Mouse (Mus musculus) retina, embryonic 14.5 days (tissue): ENCODE measurements at regions not wholly inside any gene's neighbourhood (a gene's known extent, or its start where the extent isn't known, plus 50 kb on each side); places are given as distances from the start of the nearest gene placed in this dataset.
A peak's percentile ranks its signal among the peaks of the same experiment; 100 is the strongest.
"Not testable (repeated sequence)": the region's sequence is repeated elsewhere in the genome, so short reads cannot be mapped to it uniquely, and the experiment has no call there.

ENCODE experiments used
- DNase-seq: peaks from one replicate; pipeline ENCODE4 v3.0.0-alpha.2; 2015; ENCODE audit warnings: low spot score

DNA sequence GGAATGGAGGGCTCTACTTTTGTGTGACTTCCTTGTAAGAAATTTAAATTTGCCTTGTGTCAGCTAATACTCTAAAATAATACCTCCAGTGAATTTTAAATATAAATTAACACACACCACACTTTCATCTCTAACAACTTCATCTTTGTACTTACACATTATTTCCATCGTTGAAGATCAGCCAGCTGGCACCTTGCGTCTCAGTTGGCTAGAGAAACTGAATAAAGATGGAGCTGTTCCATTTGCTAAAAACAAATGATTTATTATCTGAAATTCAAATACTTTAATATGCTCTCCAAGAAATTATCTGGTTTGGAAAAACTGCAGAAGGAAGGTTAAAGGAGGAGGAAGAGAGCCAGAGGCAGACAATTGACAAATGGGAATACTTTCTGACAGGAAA is 122.0 kb upstream of the Gm11096 start:
- DNase-seq, result no peak

DNA sequence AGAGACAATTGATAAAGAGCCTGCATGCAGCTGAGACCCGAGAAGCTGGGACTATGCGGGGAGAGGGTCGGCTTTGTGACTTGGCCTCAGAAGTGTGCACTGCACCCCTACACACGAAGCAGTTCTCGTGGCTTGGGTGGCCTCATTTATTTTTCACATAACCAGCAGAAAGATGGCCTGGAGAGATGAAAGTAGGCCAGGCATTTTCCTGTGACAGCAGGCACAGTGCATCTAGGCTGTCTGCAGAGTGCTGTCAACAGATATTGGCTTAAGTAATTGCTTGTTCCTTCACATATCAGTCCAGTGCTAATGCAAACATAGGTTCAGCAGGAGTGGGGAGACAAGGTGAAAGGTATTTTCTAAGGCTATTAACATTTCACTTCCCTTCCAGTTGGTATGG is 124.9 kb upstream of the Gm11096 start:
- peak; percentile 14 for DNase-seq

DNA sequence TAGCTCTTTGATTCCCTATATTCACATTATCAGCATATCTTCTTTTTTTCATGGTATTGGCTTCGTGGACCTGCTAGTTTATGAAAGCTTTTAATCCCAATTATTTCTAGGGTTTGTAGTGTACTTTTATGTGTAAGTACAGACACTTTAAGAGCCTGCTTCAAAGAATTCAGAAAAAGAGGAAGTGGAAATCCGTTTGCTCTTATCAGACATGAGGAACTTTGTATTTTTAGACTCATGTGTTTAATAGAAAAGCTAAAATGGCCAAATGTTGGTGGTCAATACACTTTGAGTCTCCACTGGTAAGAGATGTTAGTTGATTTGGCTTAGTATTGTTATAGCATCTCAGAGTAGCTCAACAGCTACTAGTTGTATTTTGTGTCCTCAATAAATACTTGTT is 135.7 kb upstream of the Gm11096 start:
- DNase-seq, result no peak

DNA sequence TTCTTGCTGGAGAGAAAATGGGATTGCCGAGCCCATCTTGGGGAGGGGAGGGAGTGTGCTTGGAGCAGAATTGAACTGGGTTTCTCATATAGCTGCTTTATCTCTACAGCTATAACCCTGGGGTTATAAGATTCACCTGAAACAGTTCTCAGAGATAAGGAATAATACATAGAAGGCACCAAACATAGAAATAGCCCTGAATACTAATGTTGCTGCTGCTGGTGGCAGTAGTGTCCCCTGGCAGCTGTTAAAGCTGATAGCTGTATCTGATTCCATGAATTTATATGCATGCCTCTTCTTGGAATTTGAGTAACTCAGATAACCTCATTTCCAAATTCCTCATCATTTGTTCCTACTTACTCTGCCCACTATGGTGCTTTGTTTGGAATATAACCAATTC is 137.0 kb upstream of the Gm11096 start:
- DNase-seq, result no peak

DNA sequence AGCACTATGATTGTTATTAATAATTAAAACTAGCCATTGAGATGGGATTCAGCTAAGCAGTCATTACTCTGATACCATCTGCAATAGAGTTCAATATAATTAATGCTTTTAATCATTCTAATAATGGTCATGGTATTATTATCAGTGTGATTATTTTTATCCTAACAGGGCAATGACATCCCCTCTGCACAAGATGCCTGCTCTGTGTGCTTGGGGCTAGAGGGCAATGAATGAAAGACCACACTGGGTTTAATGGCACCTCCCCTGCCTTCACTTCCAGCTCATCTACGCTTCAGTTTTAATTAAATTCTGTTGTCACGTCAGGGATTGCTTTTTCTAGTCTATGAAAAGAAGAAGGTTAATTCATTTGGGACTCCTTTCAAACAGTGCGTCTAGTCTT is 139.1 kb upstream of the Gm11096 start:
- no peak for DNase-seq

DNA sequence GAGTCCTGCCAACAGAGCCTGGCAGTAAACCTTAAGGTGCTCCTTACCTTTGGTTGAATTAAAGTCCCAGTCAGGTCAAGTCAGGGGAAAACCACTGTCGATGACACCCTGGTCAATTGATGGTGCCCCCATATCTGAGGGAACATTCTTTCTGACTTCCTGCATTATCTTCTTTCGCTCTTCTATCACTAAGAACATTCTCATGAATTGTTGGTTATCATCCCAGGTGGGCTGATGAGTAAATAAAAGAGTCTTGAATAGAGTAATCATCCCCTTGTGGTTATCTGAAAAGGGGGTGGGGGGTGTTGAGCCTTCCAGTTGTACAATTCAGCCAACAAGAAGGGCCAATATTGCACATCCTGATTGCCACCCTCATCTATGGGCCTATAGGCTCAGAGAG is 149.7 kb upstream of the Gm11096 start:
- DNase-seq, result no peak

DNA sequence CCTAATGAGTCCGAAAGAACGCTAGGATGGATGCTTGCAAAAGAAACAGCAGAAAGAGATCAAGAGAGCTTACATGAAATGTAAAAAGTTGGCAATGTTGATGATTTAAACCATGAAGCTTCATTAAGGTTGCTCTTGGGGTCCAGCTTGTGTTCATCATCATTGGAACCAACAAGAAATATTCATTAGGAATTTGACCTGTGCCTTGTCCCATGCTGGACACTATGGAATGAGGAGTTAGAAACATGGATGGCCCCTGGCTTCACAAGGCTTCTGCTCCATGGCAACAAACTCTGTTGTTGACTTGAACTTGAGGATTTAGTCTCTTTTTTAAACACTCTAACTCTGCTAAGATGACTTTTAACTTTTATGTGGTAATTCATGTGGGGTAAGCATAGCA is 159.0 kb upstream of the Gm11096 start:
- no peak for DNase-seq

DNA sequence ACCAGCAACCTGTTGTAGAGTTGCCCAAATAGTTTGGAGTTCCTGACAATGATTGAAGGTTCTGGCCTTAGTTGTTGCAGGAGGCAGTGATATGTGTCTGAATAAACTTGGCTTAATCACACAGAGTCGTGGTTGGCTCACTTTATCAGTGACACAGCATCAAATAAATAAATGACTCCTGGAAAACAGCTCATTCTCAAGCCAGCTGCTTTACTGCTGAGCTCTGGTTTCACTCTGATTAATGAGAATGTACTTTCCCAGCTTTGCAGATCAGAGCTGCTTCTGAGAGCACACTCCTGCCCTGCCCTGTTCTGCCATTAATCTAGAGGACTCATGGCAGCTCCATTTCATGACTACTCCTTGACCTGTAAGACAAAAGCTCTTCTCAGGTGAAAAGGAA is 171.3 kb upstream of the Gm11096 start:
- DNase-seq, result no peak

DNA sequence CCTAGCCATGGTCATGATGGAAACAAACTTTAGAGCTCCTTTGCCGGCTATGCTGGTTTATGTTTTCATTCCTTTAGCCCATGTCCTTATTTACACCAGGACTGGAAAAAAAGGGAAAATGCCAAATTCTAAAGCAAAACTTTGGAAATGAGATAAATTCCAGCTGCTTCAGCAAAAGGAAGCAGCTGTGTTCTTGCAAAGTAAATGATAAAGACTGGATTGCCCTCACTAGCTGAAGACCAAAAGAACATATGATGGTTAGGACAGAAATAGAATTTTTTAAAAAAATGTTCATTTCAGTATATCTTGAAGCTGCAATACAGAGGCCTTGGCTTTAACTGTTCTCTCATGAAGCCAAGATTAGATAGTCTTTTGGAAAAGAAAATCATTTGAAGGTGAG is 179.6 kb upstream of the Gm11096 start:
- no peak for DNase-seq

DNA sequence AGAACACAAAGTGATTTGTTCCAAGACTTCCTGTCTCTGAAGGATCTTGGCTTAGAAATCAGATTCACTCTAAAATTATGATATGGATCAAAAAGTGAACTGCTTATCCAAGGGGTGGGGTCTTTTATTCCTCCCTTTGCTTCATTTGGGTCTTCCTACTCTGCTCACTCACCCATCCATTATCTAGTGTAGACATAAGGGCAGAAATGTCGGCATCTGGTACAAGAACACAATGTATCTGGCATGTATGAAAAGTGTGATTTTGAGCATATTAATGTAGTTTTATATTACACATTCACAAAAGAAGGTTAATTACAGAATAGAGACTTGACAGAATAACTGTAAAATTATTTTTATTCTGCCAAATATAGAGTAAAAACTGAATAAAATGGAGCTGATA is 181.5 kb upstream of the Gm11096 start:
- DNase-seq, result no peak

DNA sequence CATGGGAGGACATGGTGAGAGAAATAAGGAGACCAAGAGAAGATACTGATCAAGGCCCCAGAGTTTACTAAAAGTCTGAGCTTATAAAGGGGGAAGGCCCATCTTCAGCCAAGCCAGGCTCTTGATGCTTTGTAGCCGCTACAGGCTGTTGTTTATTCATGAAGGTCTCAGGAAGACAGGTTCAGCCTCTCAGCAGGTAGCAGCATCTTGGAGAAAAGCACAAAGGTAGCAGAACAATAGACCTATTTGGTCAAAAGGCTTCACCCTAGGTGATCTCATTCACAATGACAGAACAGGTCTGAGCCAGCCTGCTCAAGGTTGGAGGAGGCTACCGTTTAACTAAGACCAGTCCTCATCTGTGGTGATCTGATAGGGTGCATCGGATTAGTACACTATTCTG is 185.5 kb upstream of the Gm11096 start:
- no peak for DNase-seq

DNA sequence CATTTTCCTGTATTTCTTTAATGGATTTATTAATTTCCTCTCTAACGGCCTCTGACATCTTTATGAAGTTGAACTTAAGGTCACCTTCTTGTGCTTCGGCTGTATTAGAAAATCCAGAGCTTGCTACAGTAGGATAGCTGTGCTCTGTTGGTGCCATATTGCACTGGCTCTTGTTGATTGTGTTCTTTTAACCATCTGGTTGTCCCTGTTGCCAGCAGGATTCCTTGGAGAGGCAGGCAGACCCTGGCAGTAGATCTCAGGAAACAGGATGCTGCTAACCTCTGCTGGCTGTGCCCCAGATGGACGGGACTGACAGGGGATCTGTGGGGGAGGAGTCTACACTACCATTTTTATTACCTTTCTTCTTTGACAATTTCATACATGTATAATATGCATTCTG is 185.9 kb upstream of the Thumpd2 start:
- DNase-seq, result no peak

DNA sequence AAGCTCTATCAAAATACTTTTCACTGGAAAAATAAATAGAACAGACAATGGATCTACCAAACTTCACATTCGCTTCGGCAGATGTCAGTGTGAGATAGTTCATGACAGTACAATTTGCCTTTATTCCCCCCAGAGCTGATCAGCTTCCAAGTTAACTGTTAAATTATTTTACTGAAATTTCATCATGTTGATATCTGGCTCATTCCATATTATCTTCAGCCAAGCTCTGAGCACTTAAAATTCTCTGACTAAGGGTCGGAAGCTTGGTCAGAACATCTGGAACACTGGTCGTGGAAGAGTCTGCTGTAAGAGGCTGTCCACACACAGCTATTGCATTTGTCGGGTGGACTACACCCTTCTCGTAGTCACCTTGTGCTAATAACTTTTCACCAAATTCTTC is 181.3 kb upstream of the Thumpd2 start:
- no peak for DNase-seq

DNA sequence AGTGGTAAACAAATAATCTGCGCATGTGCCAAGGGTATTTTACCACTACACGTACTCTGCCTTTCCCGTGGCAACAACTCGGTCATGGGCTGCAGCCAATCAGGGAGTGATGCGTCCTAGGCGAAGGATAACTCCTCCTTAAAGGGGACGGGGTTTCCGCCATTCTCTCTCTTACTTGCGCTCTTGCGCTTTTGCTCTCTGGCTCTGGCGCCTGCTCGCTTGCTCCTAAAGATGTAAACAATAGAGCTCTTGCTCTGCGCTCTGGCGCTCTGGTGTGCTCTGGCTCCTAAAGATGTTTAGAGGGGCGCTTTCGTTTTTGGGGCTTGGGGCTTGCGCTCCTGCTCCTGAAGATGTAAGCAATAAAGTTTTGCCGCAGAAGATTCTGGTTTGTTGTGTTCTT is 166.9 kb upstream of the Thumpd2 start:
- DNase-seq, result not testable (repeated sequence)

DNA sequence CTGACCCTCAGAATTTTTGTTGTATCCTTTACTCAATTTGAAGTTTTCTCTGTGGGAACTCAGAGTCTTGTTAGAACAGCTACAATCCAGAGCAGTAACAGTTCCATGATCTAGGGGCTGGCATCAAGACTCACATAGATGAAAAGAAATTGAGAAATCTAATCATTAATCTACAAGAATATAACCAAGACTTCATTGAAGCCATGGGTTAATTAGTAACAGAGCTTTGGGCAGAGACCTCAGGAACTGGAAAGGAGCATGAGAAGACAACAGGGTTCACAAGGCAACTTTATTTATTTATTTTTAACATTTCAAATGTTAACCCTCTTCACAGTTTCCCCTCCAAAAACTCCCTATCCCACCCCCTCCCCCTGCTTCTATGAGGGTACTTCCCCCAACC is 160.4 kb upstream of the Thumpd2 start:
- no peak for DNase-seq

DNA sequence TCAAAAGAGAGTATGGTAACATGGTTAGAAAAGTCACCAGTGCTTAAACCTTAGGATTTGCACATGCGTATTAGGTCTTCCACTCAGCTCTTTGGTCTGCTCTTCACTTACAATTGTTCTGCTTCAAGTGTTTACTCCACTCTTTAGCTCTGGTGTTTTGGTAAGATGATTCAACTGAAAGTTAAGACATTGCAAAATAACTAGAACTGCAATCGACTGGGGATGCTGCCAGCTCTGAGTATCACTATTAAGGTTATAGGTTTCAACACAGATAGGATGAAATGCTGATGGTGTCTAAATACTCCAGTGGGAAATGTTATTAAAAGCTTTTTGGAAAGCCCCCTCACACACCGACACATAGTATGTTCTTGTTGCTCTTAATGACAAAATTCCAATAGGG is 156.6 kb upstream of the Thumpd2 start:
- DNase-seq, result no peak

DNA sequence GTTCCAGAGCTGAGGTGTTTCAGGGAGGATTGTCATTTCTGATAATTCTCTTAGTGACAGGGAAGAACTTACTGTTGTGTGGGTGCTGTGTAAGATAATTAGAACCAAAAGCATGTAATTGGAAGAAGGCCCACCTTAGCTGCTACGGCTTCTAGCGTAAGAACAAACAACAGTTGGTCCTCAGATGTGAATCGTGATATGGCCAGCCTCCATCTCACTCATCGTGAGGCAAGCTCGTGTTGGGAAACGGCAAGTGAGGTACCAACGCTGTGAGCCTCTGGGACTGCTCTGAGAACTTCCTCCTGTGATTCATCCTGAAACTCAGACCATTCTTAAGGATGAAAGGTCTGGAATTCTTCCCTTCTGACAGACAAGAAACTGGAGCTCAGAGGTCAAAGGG is 150.0 kb upstream of the Thumpd2 start:
- no peak for DNase-seq

DNA sequence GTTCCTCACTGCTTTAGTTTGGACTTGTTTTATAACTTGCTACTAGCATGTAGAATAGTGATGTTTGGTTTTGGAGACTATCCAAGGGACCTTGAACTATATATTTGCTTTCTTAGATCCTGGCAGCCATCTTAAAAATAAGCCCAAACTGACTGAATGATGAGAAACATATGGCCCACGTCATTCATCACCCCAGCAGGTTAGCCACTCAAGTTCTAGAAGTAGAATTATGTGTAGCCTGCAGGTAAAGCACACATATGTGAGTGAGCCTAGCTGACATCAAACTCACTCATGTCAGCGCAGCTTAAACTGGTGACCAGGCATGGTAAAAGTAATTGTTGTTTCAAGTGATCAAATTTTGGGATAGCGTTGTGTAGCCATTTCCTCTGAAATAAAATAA is 147.2 kb upstream of the Thumpd2 start:
- DNase-seq, result no peak

DNA sequence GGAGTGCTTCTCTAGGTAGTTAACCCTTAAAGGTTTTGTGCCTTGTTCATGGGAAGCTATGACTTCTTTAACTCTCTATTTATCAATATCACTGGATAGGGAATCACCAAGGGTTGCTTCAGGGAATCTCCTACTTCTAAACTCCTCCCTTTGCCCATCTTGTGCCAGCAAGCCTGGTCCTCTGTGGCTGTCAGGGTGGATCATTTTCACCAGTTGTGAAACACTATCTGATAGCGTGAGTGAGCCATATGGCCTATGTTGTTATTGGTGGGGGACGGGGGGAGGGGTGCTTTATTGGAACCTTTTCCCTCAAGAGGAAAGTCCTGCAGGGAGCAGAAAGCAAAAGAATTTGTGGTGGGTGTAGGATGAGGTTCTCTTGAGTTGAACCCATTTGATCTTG is 145.5 kb upstream of the Thumpd2 start:
- DNase-seq, result no peak

DNA sequence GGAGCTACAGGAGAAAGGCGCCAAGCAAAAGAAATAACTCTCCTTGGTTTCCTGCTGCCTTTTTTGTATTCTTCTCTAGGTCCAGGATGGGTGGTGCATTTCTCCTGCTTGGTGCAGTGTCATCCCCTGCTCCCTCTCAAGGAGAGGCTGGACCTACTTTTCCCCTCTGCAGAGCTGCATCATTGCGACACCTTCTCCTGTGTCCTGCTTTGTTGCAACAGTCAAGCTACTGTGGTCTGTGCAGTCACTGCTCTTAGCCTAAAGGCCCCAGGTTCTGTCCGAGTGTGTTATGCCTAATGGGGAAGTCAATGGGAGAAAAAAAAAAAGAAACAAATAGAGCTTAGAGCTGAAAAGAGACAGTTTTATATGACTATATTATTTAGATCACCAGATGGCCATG is 144.4 kb upstream of the Thumpd2 start:
- no peak for DNase-seq

DNA sequence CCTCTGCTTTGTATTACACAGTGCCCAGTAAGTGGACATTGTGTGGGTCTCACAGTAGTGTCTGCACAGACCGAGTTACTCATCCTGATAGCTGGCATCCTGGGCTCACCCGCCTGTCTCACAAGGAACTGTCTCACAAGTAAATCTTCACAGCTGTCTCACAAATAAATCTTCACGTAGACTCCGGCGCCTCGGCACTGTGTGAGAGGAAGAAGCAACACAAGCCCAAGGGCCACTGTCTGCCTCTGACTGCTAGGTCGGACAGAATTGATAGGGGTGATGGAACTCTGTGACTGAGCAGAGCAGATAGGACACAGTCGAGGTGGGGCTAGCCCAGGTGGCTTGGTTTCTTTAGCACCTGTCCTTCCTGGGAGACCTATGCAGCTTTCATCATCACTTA is 136.2 kb upstream of the Thumpd2 start:
- DNase-seq, result no peak

DNA sequence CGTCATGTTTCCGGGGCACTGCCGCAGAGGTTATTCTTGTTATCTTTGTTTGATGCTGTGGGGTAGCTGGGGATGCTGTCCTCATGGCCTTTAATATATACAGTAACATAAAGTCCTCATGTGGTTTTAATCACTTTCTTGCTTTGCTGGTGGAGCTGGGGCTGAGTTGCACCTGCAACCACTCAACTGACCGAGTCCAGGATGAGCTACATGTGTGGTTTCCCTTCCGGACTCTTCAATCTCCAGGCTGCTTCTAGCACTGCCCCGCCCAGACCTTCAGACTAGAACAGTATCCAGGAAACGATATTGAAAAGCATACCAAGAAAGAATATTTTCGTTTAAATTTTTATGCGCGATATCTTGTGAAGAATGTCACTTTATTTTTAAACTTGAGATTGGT is 129.1 kb upstream of the Thumpd2 start:
- DNase-seq, result no peak

DNA sequence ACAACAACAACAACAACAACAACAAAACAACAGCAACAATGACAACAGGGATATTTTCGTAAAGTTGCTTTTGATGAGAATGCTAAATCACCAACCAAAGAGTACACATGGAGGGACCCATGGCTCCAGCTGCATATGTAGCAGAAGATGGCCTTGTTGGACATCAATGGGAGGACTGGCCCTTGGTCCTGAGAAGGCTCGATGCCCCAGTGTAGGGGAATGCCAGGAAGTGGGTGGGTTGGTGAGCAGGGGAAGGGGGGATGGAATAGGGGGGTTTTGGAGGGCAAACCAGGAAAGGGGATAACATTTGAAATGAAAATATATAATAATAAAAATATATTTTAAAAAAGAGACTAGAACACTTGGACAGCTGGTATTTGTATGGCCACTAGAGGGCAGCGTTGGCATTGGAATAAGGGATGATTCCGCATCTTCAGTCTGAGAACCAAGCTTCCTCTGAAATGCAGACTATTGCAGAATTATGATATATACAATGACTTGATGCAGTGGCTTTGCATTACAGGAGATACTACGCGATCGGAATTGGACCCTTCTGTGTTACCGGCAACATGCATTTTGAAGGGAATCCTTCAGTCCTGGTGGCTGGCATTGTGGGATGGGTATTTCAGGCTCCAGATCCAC is 128.5 kb upstream of the Thumpd2 start:
- peak; percentile 85 for DNase-seq

DNA sequence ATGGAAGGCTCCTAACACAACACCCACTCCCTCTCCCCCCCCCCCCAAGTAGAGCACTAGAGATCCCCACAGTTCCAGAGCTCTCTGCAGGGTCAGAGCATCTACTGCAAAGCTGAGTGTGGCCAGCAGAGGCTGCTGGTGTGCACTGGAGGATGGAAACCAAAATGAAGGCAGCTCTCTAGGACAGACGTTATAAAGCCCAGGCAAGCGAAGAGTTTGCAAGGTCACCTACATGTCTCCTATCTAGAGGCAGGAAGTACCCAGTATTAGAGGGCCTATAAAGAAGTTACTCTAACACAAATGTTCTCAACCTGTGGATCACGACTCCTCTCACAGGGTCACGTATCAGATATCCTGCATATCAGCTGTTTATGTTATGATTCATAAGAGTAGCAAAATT is 125.1 kb upstream of the Thumpd2 start:
- peak; percentile 69 for DNase-seq

DNA sequence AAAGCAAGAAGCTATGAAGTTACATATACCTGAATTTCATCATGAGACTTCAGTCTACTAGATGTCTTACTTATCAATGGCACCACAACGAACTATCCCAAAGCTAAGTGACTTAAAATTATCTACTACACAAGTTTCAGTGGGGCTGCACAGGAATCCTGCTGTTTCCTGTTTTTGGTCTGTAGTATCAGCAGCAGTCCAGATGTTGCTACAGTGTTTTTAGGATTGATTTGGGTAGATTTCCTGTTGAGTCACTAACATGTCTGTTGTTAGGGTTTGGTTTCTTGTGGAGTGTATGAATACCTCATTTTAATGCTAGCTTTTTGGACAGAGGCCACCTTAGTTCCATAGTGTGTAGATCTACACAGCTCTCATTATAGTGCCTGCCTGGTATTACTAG is 120.8 kb upstream of the Thumpd2 start:
- DNase-seq, result no peak
